Mouse (Mus musculus) ES-E14 (cell line): Measurements from ENCODE around the gene Fermt3. TPM values are rescaled to one million over a fixed set of nuclear protein-coding genes. Genes with fewer than 3 reads are reported as not detected.

Experiments
- DNase-seq: peaks from one replicate; pipeline ENCODE4 v3.0.0-alpha.2; 2013; ENCODE audit warnings: low read depth, low spot score
- H3K27ac ChIP-seq: 2 replicates; pipeline ENCODE4 v1.5.1; 2012; ENCODE audit warnings: low read depth, mild to moderate bottlenecking, low read length, moderate library complexity, mixed read lengths; ENCODE audit not compliant: poor library complexity, insufficient read depth, severe bottlenecking
- H3K36me3 ChIP-seq: 2 replicates; pipeline ENCODE4 v1.6.1; 2012; ENCODE audit warnings: mild to moderate bottlenecking, low read length, moderate library complexity, mixed read lengths; ENCODE audit not compliant: control insufficient read depth, poor library complexity, insufficient read depth, severe bottlenecking
- H3K4me1 ChIP-seq, 2 experiments: fragments of 150-350 bp in 1 of 2; sonication (generic) in 1 of 2; 2 replicates each; pipeline ENCODE4 v1.6.1; 2012; ENCODE audit warnings: low read length in 2 of 2, mild to moderate bottlenecking in 1 of 2, mixed read lengths in 1 of 2; ENCODE audit not compliant: control insufficient read depth in 2 of 2, insufficient read depth in 2 of 2, poor library complexity in 1 of 2
- H3K4me3 ChIP-seq, 2 experiments: fragments of 150-350 bp in 1 of 2; sonication (generic) in 1 of 2; 2 replicates each; pipeline ENCODE4 v1.5.1; 2012; ENCODE audit warnings: low read length in 2 of 2, low read depth in 1 of 2, mild to moderate bottlenecking in 1 of 2, mixed read lengths in 1 of 2; ENCODE audit not compliant: insufficient read depth in 1 of 2, poor library complexity in 1 of 2, severe bottlenecking in 1 of 2
- H3K9ac ChIP-seq: 2 replicates; pipeline ENCODE4 v1.6.1; 2012; ENCODE audit warnings: low read depth, mild to moderate bottlenecking, low read length, mixed read lengths; ENCODE audit not compliant: poor library complexity, insufficient read depth, severe bottlenecking
- H3K9me3 ChIP-seq: fragments of 150-350 bp; sonication (generic); 2 replicates; pipeline ENCODE4 v1.6.1; 2012; ENCODE audit warnings: low read depth, mild to moderate bottlenecking, low read length; ENCODE audit not compliant: control insufficient read depth, insufficient read depth
- CHD2 ChIP-seq: IDR thresholded peaks from 2 replicates; pipeline ENCODE4 v1.6.1; 2014; ENCODE audit warnings: mild to moderate bottlenecking, low read depth, low read length, inconsistent platforms
- HCFC1 ChIP-seq: IDR thresholded peaks from 2 replicates; pipeline ENCODE4 v1.6.1; 2012; ENCODE audit warnings: low read length, inconsistent platforms, borderline replicate concordance; ENCODE audit not compliant: insufficient read depth
- MAFK ChIP-seq: IDR thresholded peaks from 2 replicates; pipeline ENCODE4 v1.6.1; 2014; ENCODE audit warnings: mild to moderate bottlenecking, low read depth, low read length, inconsistent platforms; ENCODE audit not compliant: insufficient read depth
- ZC3H11A ChIP-seq: IDR thresholded peaks from 2 replicates; pipeline ENCODE4 v1.6.1; 2012; ENCODE audit warnings: low read depth, mild to moderate bottlenecking, inconsistent platforms, low read length, borderline replicate concordance
- ZNF384 ChIP-seq: IDR thresholded peaks from 2 replicates; pipeline ENCODE4 v1.6.1; 2012; ENCODE audit warnings: low read depth, low read length, inconsistent platforms
- in situ Hi-C, 2 experiments: fragments of 600-800 bp; cut with MboI; formaldehyde crosslinking; loops; one replicate each; pipeline ENCODE4 v1.15.1; 2025; ENCODE audit warnings: low sequenced_read_pairs in 2 of 2, inconsistent platforms in 1 of 2; ENCODE audit not compliant: unreplicated experiment in 2 of 2
- total RNA-seq: library from RNA; depleted of rRNA; stranded (reverse); fragments of 300-350 nt; gene quantifications from 2 replicates; pipeline ENCODE4 v1.2.3, GENCODE M21; 2012

Gene Fermt3
- total RNA-seq, 1 experiment = 2.6 TPM

GRCm38 (mm10) chr19:6977759-6978638 lies 41.3 kb downstream of the Fermt3 start:
- Histone ChIP-seq H3K36me3 (peaks cover 28% of the 10 kb centered on the region), H3K4me3 (no peak overlapping the region), H3K27ac (no peak overlapping the region), H3K4me1 (peaks cover 5 to 19% of the 10 kb centered on the region in 2 experiments), H3K9me3 (no peaks in the 10 kb centered on the region), H3K9ac (no peak overlapping the region; the same call in 1 of the 2 replicates)
- TF ChIP-seq CHD2 (no peak), ZC3H11A (no peak), MAFK (no peak), ZNF384 (no peak), HCFC1 (no peak)
- in situ Hi-C loops = no loop called here
- no peak for DNase-seq

- no peaks in the 10 kb centered on the region for H3K9me3 ChIP-seq
- H3K36me3 ChIP-seq = peaks cover 22% of the 10 kb centered on the region
- TF ChIP-seq HCFC1 = no peak
- TF ChIP-seq ZC3H11A = no peak
- TF ChIP-seq ZNF384 = no peak
- no peak for TF ChIP-seq CHD2
- TF ChIP-seq MAFK = no peak
- in situ Hi-C loops = no loop called here
- H3K27ac ChIP-seq = peak within 1 kb of the TSS; percentile 74
- H3K4me3 ChIP-seq = peak within 1 kb of the TSS; percentile 79 to 91
- peak within 1 kb of the TSS; percentile 88 for H3K9ac ChIP-seq
- no peak for DNase-seq
- H3K4me1 ChIP-seq = peaks cover 5 to 31% of the 10 kb centered on the region in 2 experiments
These were observed 43.4 kb downstream of the Fermt3 start, which contains the start of gene Plcb3 for GRCm38 (mm10) chr19:6975537-6976521. TSS of gene Plcb3 (minus strand) at chr19:6976470.

GRCm38 (mm10) chr19:6974211-6975205 lies 44.8 kb downstream of the Fermt3 start, which contains the start of gene Ppp1r14b:
TSS of gene Ppp1r14b (plus strand) at chr19:6974968.
- TF ChIP-seq HCFC1 (peak; percentile 82), CHD2 (no peak), MAFK (no peak), ZC3H11A (no peak), ZNF384 (no peak)
- in situ Hi-C loops = no loop called here
- peak within 1 kb of the TSS; percentile 79 to 100 for H3K4me3 ChIP-seq
- H3K9ac ChIP-seq = peak within 1 kb of the TSS; percentile 88
- H3K9me3 ChIP-seq = no peaks in the 10 kb centered on the region
- H3K27ac ChIP-seq = peak within 1 kb of the TSS; percentile 74
- peaks cover 22% of the 10 kb centered on the region for H3K36me3 ChIP-seq
- DNase-seq = peak; percentile 91
- H3K4me1 ChIP-seq = peaks cover 5 to 35% of the 10 kb centered on the region in 2 experiments
